Mouse (Mus musculus) liver, adult 2 months (tissue): ENCODE measurements at regions not wholly inside any gene's neighbourhood (a gene's known extent, or its start where the extent isn't known, plus 50 kb on each side); places are given as distances from the start of the nearest gene placed in this dataset.

ENCODE experiments used
- CTCF ChIP-seq: fragments of 200-500 bp; IDR thresholded peaks from 2 replicates; pipeline ENCODE4 v1.5.1; 2011; ENCODE audit warnings: low read depth, low read length, control low read depth
- POLR2A ChIP-seq: fragments of 200-500 bp; IDR thresholded peaks from 2 replicates; pipeline ENCODE4 v1.6.1; 2011; ENCODE audit warnings: low read length, control low read depth; ENCODE audit not compliant: insufficient read depth; ENCODE audit errors: extremely low read depth

GRCm38 (mm10) chr2:39373068-39373779 is 147.0 kb upstream of the Ppp6c start:
- TF ChIP-seq CTCF (peak; percentile 99), POLR2A (no peak)
